Mouse (Mus musculus) heart, embryonic 16.5 days (tissue): Measurements from ENCODE around the gene Entpd7. TPM values are rescaled to one million over a fixed set of nuclear protein-coding genes. Genes with fewer than 3 reads are reported as not detected.

Experiments used
- ATAC-seq: fragments of 200-750 bp; cut with Nextera tagmentation; replicated peaks from 2 replicates; pipeline ENCODE4 v1.8.0; 2017; ENCODE audit warnings: moderate number of reproducible peaks; ENCODE audit not compliant: insufficient read depth, low FRiP score; ENCODE audit errors: extremely low read depth
- H3K27ac ChIP-seq: fragments of 300-500 bp; sonication (generic); 2 replicates; pipeline ENCODE4 v1.5.1; 2014; ENCODE audit warnings: mild to moderate bottlenecking, low read length, control low read depth, moderate library complexity
- H3K27me3 ChIP-seq: fragments of 300-500 bp; sonication (generic); 2 replicates; pipeline ENCODE4 v1.6.1; 2014; ENCODE audit warnings: low read length, mixed read lengths; ENCODE audit not compliant: control insufficient read depth, insufficient read depth
- H3K36me3 ChIP-seq: fragments of 300-500 bp; sonication (generic); 2 replicates; pipeline ENCODE4 v1.6.1; 2014; ENCODE audit not compliant: control insufficient read depth, insufficient read depth
- H3K4me1 ChIP-seq: fragments of 300-500 bp; sonication (generic); 2 replicates; pipeline ENCODE4 v1.6.1; 2014; ENCODE audit warnings: low read length, mixed read lengths; ENCODE audit not compliant: control insufficient read depth, insufficient read depth
- H3K4me2 ChIP-seq: fragments of 300-500 bp; sonication (generic); 2 replicates; pipeline ENCODE4 v1.6.1; 2014; ENCODE audit warnings: low read depth, mild to moderate bottlenecking, control low read depth, low read length
- H3K4me3 ChIP-seq: fragments of 300-500 bp; sonication (generic); 2 replicates; pipeline ENCODE4 v1.5.1; 2014; ENCODE audit warnings: mild to moderate bottlenecking, control low read depth, low read length
- H3K9ac ChIP-seq: fragments of 300-500 bp; sonication (generic); 2 replicates; pipeline ENCODE4 v1.6.1; 2014; ENCODE audit warnings: low read length, control low read depth
- H3K9me3 ChIP-seq: fragments of 300-500 bp; sonication (generic); replicated peaks from 2 replicates; pipeline ENCODE4 v1.6.1; 2016; ENCODE audit warnings: low read length; ENCODE audit not compliant: control insufficient read depth
- WGBS: fragments of 180-500 bp; shearing (Covaris S2); extraction: QIAGEN DNeasy Blood & Tissue Kit; methylation state at CpG from one replicate; pipeline ENCODE4 v1.1.7; 2014; 5-methylcytosine and 5-hydroxymethylcytosine counted together
- polyA plus RNA-seq: library from polyadenylated mRNA; unstranded; fragments of >200 nt; fragmentation: Nextera tagmentation; extraction: Ambion mirVana; gene quantifications from 2 replicates; pipeline ENCODE4 v1.2.1, GENCODE M21; 2015

Entpd7 gene
- polyA plus RNA-seq, 1 experiment from 2014 or later, result 5.1 TPM

- Histone ChIP-seq H3K27me3 (no peaks in the 10 kb centered on the region), H3K9ac (no peak overlapping the region), H3K4me1 (no peaks in the 10 kb centered on the region), H3K4me3 (no peak overlapping the region), H3K4me2 (no peak overlapping the region), H3K9me3 (no peaks in the 10 kb centered on the region), H3K27ac (no peak overlapping the region), H3K36me3 (peaks cover 9% of the 10 kb centered on the region)
- WGBS, result 71% methylated on average over 6 of the region's 6 CpGs
- no peak for ATAC-seq
These were observed 29.8 kb upstream of the Entpd7 start for GRCm38 (mm10) chr19:43659632-43660031.

GRCm38 (mm10) chr19:43660774-43661173 lies 28.7 kb upstream of the Entpd7 start:
- Histone ChIP-seq H3K27me3 (no peaks in the 10 kb centered on the region), H3K4me1 (no peaks in the 10 kb centered on the region), H3K9ac (no peak overlapping the region), H3K27ac (no peak overlapping the region), H3K4me3 (no peak overlapping the region), H3K9me3 (no peaks in the 10 kb centered on the region), H3K4me2 (no peak overlapping the region), H3K36me3 (peaks cover 10% of the 10 kb centered on the region)
- ATAC-seq, result no peak
- 75% methylated on average over 9 of the region's 9 CpGs for WGBS

- Histone ChIP-seq H3K27ac (no peak overlapping the region), H3K4me3 (no peak overlapping the region), H3K9me3 (no peaks in the 10 kb centered on the region), H3K4me1 (no peaks in the 10 kb centered on the region), H3K36me3 (peaks cover 10% of the 10 kb centered on the region), H3K27me3 (no peaks in the 10 kb centered on the region), H3K4me2 (no peak overlapping the region), H3K9ac (no peak overlapping the region)
- WGBS, result 47% methylated on average over 19 of the region's 19 CpGs
- 0 out of 2 replicates have a peak, but pooled peaks have one; percentile 25 for ATAC-seq
These were observed 27.1 kb upstream of the Entpd7 start for GRCm38 (mm10) chr19:43662176-43662967.

GRCm38 (mm10) chr19:43663471-43663870 lies 26.0 kb upstream of the Entpd7 start:
- Histone ChIP-seq H3K4me3 (no peak overlapping the region), H3K27ac (no peak overlapping the region), H3K4me2 (no peak overlapping the region), H3K9me3 (no peaks in the 10 kb centered on the region), H3K36me3 (peaks cover 10% of the 10 kb centered on the region), H3K4me1 (no peaks in the 10 kb centered on the region), H3K27me3 (no peaks in the 10 kb centered on the region), H3K9ac (no peak overlapping the region)
- ATAC-seq, result no peak
- WGBS, result 78% methylated on average over 8 of the region's 8 CpGs

- ATAC-seq, result no peak
- Histone ChIP-seq H3K9me3 (no peaks in the 10 kb centered on the region), H3K9ac (no peak overlapping the region), H3K27ac (no peak overlapping the region), H3K36me3 (peaks cover 10% of the 10 kb centered on the region), H3K4me1 (peaks cover 2% of the 10 kb centered on the region; the same call in 1 of the 2 replicates), H3K4me3 (no peak overlapping the region), H3K27me3 (no peaks in the 10 kb centered on the region), H3K4me2 (no peak overlapping the region)
- WGBS, result 56% methylated on average over 12 of the region's 12 CpGs
These were observed 23.9 kb upstream of the Entpd7 start for GRCm38 (mm10) chr19:43665441-43666048.

GRCm38 (mm10) chr19:43666661-43667429 lies 22.6 kb upstream of the Entpd7 start:
- Histone ChIP-seq H3K9ac (no peak overlapping the region), H3K27ac (no peak overlapping the region), H3K27me3 (no peaks in the 10 kb centered on the region), H3K4me3 (no peak overlapping the region), H3K4me1 (peaks cover 7% of the 10 kb centered on the region), H3K4me2 (no peak overlapping the region), H3K9me3 (no peaks in the 10 kb centered on the region), H3K36me3 (peaks cover 10% of the 10 kb centered on the region)
- ATAC-seq, result no peak
- 79% methylated on average over 22 of the region's 22 CpGs for WGBS

- Histone ChIP-seq H3K27me3 (no peaks in the 10 kb centered on the region), H3K9ac (no peak overlapping the region), H3K4me3 (no peak overlapping the region), H3K36me3 (peaks cover 10% of the 10 kb centered on the region), H3K9me3 (no peaks in the 10 kb centered on the region), H3K4me1 (peaks cover 7% of the 10 kb centered on the region), H3K4me2 (no peak overlapping the region), H3K27ac (no peak overlapping the region)
- no peak for ATAC-seq
- 64% methylated on average over 4 of the region's 4 CpGs for WGBS
These were observed 22.1 kb upstream of the Entpd7 start for GRCm38 (mm10) chr19:43667430-43667809.

GRCm38 (mm10) chr19:43669136-43669759 lies 20.2 kb upstream of the Entpd7 start:
- peaks cover 17% of the 10 kb centered on the region for H3K4me1 ChIP-seq
- H3K9ac ChIP-seq, result peak overlapping the region; percentile 31; the same call in 1 of the 2 replicates
- no peaks in the 10 kb centered on the region for H3K27me3 ChIP-seq
- no peak overlapping the region for H3K27ac ChIP-seq
- ATAC-seq, result no peak
- H3K36me3 ChIP-seq, result peaks cover 3% of the 10 kb centered on the region
- no peak overlapping the region for H3K4me2 ChIP-seq
- no peak overlapping the region for H3K4me3 ChIP-seq
- WGBS, result 79% methylated on average over 8 of the region's 8 CpGs
- H3K9me3 ChIP-seq, result no peaks in the 10 kb centered on the region
